Mouse (Mus musculus) cerebellum, postnatal 36 days (tissue): ENCODE measurements around the gene Prss34.

Experiments
- DNase-seq, 2 experiments: peaks; one replicate each; pipeline ENCODE4 v3.0.0; 2021 to 2022; ENCODE audit warnings: mixed read lengths in 2 of 2

Gene Prss34

GRCm38 (mm10) chr17:25320819-25321218, 22.6 kb downstream of the Prss34 start:
- no peak for DNase-seq

GRCm38 (mm10) chr17:25322930-25323329, 24.7 kb downstream of the Prss34 start:
- DNase-seq: no peak

GRCm38 (mm10) chr17:25332321-25332720, 34.1 kb downstream of the Prss34 start:
- DNase-seq: no peak

GRCm38 (mm10) chr17:25333943-25334342, 35.7 kb downstream of the Prss34 start:
- peak; percentile 44 to 47 for DNase-seq

- DNase-seq: no peak
Observed at GRCm38 (mm10) chr17:25338218-25338617, 40.0 kb downstream of the Prss34 start.

GRCm38 (mm10) chr17:25340003-25340402, 41.8 kb downstream of the Prss34 start:
- DNase-seq: no peak

- no peak for DNase-seq
Observed at GRCm38 (mm10) chr17:25341490-25341889, 43.3 kb downstream of the Prss34 start.

- no peak for DNase-seq
Observed at GRCm38 (mm10) chr17:25345462-25345861, 47.3 kb downstream of the Prss34 start, which contains the start of gene Tpsab1. Gene Tpsab1, minus strand, starts transcription at chr17:25345562.
